Mouse (Mus musculus): ENCODE data around the gene Lepr. TPM values are rescaled to one million over a fixed set of nuclear protein-coding genes. Genes with fewer than 3 reads are reported as not detected.

Gene Lepr
- polyA plus RNA-seq, 1 experiment = 1.8 TPM

DNA sequence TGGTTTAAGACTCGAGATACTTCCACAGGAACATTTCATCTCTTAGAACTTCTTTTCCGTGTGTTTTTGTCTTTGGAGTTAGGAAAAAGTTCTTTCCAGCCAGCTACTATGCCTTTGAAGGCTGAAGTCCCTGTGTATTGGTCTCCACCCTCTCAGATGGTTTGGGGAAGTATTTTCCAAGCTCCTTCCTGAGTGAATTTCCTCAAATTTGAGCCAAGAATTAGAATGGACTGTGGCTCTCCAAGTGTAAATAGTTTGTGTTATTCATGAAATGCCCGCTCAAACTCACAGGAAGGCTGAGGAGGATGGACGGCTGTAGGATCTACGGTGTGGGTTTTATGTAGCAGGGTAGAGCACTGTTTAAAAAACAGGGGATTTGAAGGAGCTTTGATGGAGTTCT, 27.6 kb upstream of the Lepr start:
- Histone ChIP-seq H3K27ac (ENCODE audit: insufficient read depth, low read length) (no peak overlapping the region), H3K4me1 (ENCODE audit: control insufficient read depth, insufficient read depth, low read length) (no peaks in the 10 kb centered on the region), H3K4me3 (ENCODE audit: insufficient read depth, low read length) (no peak overlapping the region)
- TF ChIP-seq CTCF (IDR thresholded peaks at IDR 0.05; ENCODE audit: extremely low read depth, insufficient read depth, low read length) (no peak), POLR2A (IDR thresholded peaks at IDR 0.05; ENCODE audit: extremely low read depth, insufficient read depth, low read length) (no peak)

GRCm38 (mm10) chr4:101692892-101693291, 24.3 kb upstream of the Lepr start:
- TF ChIP-seq POLR2A (IDR thresholded peaks at IDR 0.05; ENCODE audit: extremely low read depth, insufficient read depth, low read length) (no peak), CTCF (IDR thresholded peaks at IDR 0.05; ENCODE audit: extremely low read depth, insufficient read depth, low read length) (no peak)
- H3K4me3 ChIP-seq (ENCODE audit: insufficient read depth, low read length) = no peak overlapping the region
- H3K4me1 ChIP-seq (ENCODE audit: control insufficient read depth, insufficient read depth, low read length) = no peaks in the 10 kb centered on the region
- H3K27ac ChIP-seq (ENCODE audit: insufficient read depth, low read length) = no peak overlapping the region

- TF ChIP-seq POLR2A (IDR thresholded peaks at IDR 0.05; ENCODE audit: extremely low read depth, insufficient read depth, low read length) (no peak), CTCF (IDR thresholded peaks at IDR 0.05; ENCODE audit: extremely low read depth, insufficient read depth, low read length) (no peak)
- no peak overlapping the region for H3K4me3 ChIP-seq (ENCODE audit: insufficient read depth, low read length)
- H3K27ac ChIP-seq (ENCODE audit: insufficient read depth, low read length) = no peak overlapping the region
- H3K4me1 ChIP-seq (ENCODE audit: control insufficient read depth, insufficient read depth, low read length) = no peaks in the 10 kb centered on the region
Observed at GRCm38 (mm10) chr4:101694529-101694928, 22.7 kb upstream of the Lepr start.

- no peak overlapping the region for H3K27ac ChIP-seq (ENCODE audit: insufficient read depth, low read length)
- TF ChIP-seq CTCF (IDR thresholded peaks at IDR 0.05; ENCODE audit: extremely low read depth, insufficient read depth, low read length) = no peak
- TF ChIP-seq POLR2A (IDR thresholded peaks at IDR 0.05; ENCODE audit: extremely low read depth, insufficient read depth, low read length) = no peak
- no peaks in the 10 kb centered on the region; the same call in 1 of the 2 replicates for H3K4me1 ChIP-seq (ENCODE audit: control insufficient read depth, insufficient read depth, low read length)
- no peak overlapping the region for H3K4me3 ChIP-seq (ENCODE audit: insufficient read depth, low read length)
Observed at GRCm38 (mm10) chr4:101697236-101697635, 20.0 kb upstream of the Lepr start.

DNA sequence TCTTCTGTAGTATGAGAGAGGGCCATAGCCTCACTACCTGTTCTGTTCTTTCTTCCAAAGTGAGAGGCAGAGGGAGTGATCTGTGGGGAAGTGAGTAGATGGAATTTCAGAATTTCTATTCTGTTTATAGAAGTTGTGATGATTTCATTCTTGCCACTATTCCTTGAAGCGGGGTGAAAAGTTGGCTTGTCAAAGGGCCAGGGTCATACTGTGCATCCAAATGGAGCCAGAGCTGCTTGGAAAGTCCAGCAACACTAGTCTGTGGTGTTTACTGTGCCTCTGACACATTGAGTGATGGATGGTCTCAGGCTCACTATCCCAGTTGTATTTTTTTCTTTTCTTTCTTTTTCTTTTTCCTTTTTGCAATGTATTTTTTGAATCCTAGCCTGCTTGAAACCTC, 17.8 kb upstream of the Lepr start:
- Histone ChIP-seq H3K27ac (ENCODE audit: insufficient read depth, low read length) (no peak overlapping the region), H3K4me3 (ENCODE audit: insufficient read depth, low read length) (no peak overlapping the region), H3K4me1 (ENCODE audit: control insufficient read depth, insufficient read depth, low read length) (no peaks in the 10 kb centered on the region; the same call in 1 of the 2 replicates)
- no peak for TF ChIP-seq POLR2A (IDR thresholded peaks at IDR 0.05; ENCODE audit: extremely low read depth, insufficient read depth, low read length)

DNA sequence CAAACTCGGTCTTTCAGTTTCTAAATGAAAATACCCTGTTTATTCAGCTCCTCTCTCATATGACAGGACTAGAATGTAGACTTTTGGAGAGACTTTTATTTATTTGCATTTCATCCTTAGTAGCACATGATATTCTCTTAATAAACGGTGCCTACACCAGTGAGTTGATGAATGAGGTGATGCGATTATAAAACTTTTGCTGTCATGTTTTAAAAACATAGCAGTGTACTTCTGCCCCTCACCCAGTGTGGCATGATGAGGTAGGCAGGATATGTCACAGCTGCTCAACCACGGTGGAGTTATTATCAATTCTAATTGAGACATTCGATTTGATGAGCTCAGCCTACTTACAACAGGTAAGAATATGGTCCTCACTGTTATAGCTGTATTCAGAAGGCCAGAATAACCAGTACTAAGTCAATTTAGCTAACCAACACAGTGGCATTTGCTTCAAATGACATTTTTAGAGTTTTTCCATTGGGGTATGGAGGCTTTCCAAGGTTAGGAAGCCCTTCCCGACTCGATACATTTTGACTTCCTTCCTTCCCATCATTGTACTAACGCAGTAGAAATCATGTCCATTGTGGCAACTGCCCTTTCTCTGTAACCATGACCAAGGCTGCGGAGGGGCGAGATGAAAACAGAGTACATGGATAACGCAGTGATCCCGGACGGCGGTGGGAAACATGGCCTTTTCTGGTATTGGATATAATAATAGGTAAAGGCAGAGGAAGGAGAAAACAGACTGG, 16.1 kb upstream of the Lepr start:
- no peak overlapping the region for H3K4me3 ChIP-seq (ENCODE audit: insufficient read depth, low read length)
- TF ChIP-seq CTCF (IDR thresholded peaks at IDR 0.05; ENCODE audit: extremely low read depth, insufficient read depth, low read length) (no peak), POLR2A (IDR thresholded peaks at IDR 0.05; ENCODE audit: extremely low read depth, insufficient read depth, low read length) (no peak)
- H3K27ac ChIP-seq (ENCODE audit: insufficient read depth, low read length) = no peak overlapping the region
- H3K4me1 ChIP-seq (ENCODE audit: control insufficient read depth, insufficient read depth, low read length) = no peaks in the 10 kb centered on the region; the same call in 1 of the 2 replicates

DNA sequence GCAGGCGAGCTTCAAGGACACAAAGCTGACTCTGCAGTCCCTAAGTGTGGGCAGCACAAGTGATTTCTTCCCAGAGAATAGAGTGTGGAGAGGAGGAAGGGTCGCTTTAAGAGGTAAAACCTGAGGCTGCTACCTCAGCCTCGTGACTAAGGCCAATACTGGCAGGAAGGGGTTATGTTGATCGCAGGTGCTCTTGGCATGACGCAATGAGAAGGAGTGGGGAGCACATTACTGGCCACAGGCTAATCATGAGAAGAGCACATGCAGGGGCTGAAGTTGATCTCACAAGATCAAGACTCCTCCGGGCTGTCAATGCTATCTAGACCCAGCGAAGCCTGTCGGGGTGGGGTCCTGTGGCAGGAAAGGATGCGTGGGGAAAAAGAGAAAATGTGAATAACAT, 11.9 kb upstream of the Lepr start:
- Histone ChIP-seq H3K4me3 (ENCODE audit: insufficient read depth, low read length) (no peak overlapping the region), H3K4me1 (ENCODE audit: control insufficient read depth, insufficient read depth, low read length) (no peaks in the 10 kb centered on the region; the same call in 1 of the 2 replicates), H3K27ac (ENCODE audit: insufficient read depth, low read length) (no peak overlapping the region)
- TF ChIP-seq CTCF (IDR thresholded peaks at IDR 0.05; ENCODE audit: extremely low read depth, insufficient read depth, low read length) (no peak), POLR2A (IDR thresholded peaks at IDR 0.05; ENCODE audit: extremely low read depth, insufficient read depth, low read length) (no peak)

DNA sequence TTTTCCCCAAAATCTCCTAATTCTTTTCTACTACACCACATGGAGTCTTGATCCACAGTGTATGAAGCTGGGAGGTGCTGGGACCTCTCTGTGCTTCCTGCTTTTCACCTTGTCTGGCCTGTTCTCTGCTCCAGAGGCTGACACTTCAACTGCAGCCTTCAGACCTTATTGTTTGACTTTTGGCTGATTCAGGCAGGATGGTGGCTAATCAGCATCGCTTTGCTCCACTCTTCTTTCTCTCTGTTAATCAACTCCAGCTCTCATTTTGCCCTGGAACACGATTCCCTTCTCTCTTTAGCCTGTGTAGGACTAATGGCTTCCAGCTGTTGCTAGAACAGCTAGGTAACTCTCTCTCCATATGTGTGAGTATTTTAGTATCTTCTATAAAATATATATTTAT, 10.0 kb upstream of the Lepr start:
- no peak overlapping the region for H3K27ac ChIP-seq (ENCODE audit: insufficient read depth, low read length)
- no peak for TF ChIP-seq CTCF (IDR thresholded peaks at IDR 0.05; ENCODE audit: extremely low read depth, insufficient read depth, low read length)
- no peak for TF ChIP-seq POLR2A (IDR thresholded peaks at IDR 0.05; ENCODE audit: extremely low read depth, insufficient read depth, low read length)
- H3K4me1 ChIP-seq (ENCODE audit: control insufficient read depth, insufficient read depth, low read length) = no peaks in the 10 kb centered on the region
- no peak overlapping the region for H3K4me3 ChIP-seq (ENCODE audit: insufficient read depth, low read length)

- no peak for TF ChIP-seq POLR2A (IDR thresholded peaks at IDR 0.05; ENCODE audit: extremely low read depth, insufficient read depth, low read length)
- no peak for TF ChIP-seq CTCF (IDR thresholded peaks at IDR 0.05; ENCODE audit: extremely low read depth, insufficient read depth, low read length)
- no peak overlapping the region for H3K4me3 ChIP-seq (ENCODE audit: insufficient read depth, low read length)
- H3K27ac ChIP-seq (ENCODE audit: insufficient read depth, low read length) = no peak overlapping the region
Observed at GRCm38 (mm10) chr4:101707953-101708352, 9.3 kb upstream of the Lepr start.

DNA sequence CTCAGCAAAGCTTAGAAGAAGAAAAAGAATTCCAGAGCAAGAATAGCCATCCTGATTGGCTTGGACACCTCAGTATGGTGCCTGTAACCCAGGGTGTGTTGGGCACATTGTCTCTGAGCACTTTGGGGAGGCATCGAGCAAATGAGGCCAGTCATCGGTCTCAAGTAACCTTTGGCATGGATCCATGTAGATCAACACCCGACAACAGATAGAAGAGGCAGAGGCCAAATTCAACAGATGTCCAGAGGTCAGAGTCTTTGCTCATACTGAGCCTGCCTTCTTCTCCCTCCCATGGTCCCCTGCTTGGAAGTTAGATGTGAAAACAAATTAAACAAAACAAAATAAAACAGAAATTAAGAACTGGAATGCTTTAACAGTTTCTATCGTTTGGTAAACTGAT, 6.8 kb upstream of the Lepr start:
- no peak overlapping the region for H3K4me3 ChIP-seq (ENCODE audit: insufficient read depth, low read length)
- TF ChIP-seq POLR2A (IDR thresholded peaks at IDR 0.05; ENCODE audit: extremely low read depth, insufficient read depth, low read length) = no peak
- TF ChIP-seq CTCF (IDR thresholded peaks at IDR 0.05; ENCODE audit: extremely low read depth, insufficient read depth, low read length) = no peak
- no peak overlapping the region for H3K27ac ChIP-seq (ENCODE audit: insufficient read depth, low read length)
- no peaks in the 10 kb centered on the region for H3K4me1 ChIP-seq (ENCODE audit: control insufficient read depth, insufficient read depth, low read length)

More at GRCm38 (mm10) chr4:101707953-101708352, 9.3 kb upstream of the Lepr start:
- no peaks in the 10 kb centered on the region for H3K4me1 ChIP-seq (ENCODE audit: control insufficient read depth, insufficient read depth, low read length)

Measured in cortical plate, adult 2 months (tissue).